Comparison of ENCODE assay signal across 21 mouse cellular contexts in genomic region chr14:21372689-21373088, GRCm38 (mm10).
"Had no signal": no experiment of that assay in that cellular context is flagged by ENCODE, and none has a peak within 500 bp of the region (broad histone marks: within the 10 kb centered on the region; RNA-seq: fewer than 3 reads in every experiment).

No protein-coding gene starts in this region.

- H3K4me2 ChIP-seq: kidney, embryonic 15.5 days; limb, embryonic 12.5 days; limb, embryonic 15.5 days; liver, embryonic 11.5 days; lung, embryonic 14.5 days; neural tube, embryonic 12.5 days; neural tube, embryonic 15.5 days; stomach, embryonic 15.5 days had no signal

- H3K4me3 ChIP-seq: kidney, embryonic 15.5 days; limb, embryonic 12.5 days; limb, embryonic 15.5 days; neural tube, embryonic 12.5 days; neural tube, embryonic 15.5 days; stomach, embryonic 15.5 days had no signal

- H3K4me1 ChIP-seq: stomach, embryonic 15.5 days had no signal

- H3K27me3 ChIP-seq: kidney, embryonic 15.5 days; limb, embryonic 12.5 days; limb, embryonic 15.5 days; neural tube, embryonic 12.5 days; neural tube, embryonic 15.5 days; stomach, embryonic 15.5 days had no signal

- H3K9ac ChIP-seq: kidney, embryonic 15.5 days; limb, embryonic 12.5 days; limb, embryonic 15.5 days; liver, embryonic 14.5 days; liver, postnatal 0 days; lung, embryonic 14.5 days; neural tube, embryonic 12.5 days; neural tube, embryonic 15.5 days; stomach, embryonic 15.5 days had no signal

- H3K9me3 ChIP-seq: kidney, embryonic 15.5 days; limb, embryonic 12.5 days; limb, embryonic 15.5 days; neural tube, embryonic 12.5 days; neural tube, embryonic 15.5 days; stomach, embryonic 15.5 days had no signal

- DNase-seq: kidney, adult 11 months; kidney, adult 8-10 months; kidney, postnatal 10 days; kidney, postnatal 36 days; left cerebral cortex, postnatal 4 days; liver, postnatal 0 days; lung, embryonic 14.5 days; right cerebral cortex, adult 18-20 months; right cerebral cortex, postnatal 14 days; spleen, adult 18-20 months; thymus, postnatal 25 days had no signal

- H3K36me3 ChIP-seq: kidney, embryonic 15.5 days; limb, embryonic 12.5 days; limb, embryonic 15.5 days; neural tube, embryonic 12.5 days; neural tube, embryonic 15.5 days; stomach, embryonic 15.5 days had no signal

- H3K27ac ChIP-seq: kidney, embryonic 15.5 days; liver, embryonic 14.5 days; macrophage; neural tube, embryonic 12.5 days; neural tube, embryonic 15.5 days; stomach, embryonic 15.5 days had no signal

- ATAC-seq: liver, postnatal 0 days; lung, postnatal 0 days had no signal
